Mouse (Mus musculus): ENCODE results near the gene Itpr3. TPM values are rescaled to one million over a fixed set of nuclear protein-coding genes. Genes with fewer than 3 reads are reported as not detected.
A peak's percentile ranks its signal among the peaks of the same experiment; 100 is the strongest.

The Itpr3 gene
- polyA plus RNA-seq, 1 experiment from 2014 or later = 1.5 TPM

GRCm38 (mm10) chr17:27039432-27040102 lies 17.5 kb upstream of the Itpr3 start:
- no peak overlapping the region for H3K27ac ChIP-seq (replicated peaks)

GRCm38 (mm10) chr17:27040304-27041045 lies 16.6 kb upstream of the Itpr3 start:
- WGBS = 22% methylated on average over 20 of the region's 20 CpGs
- Histone ChIP-seq H3K9me3 (no peaks in the 10 kb centered on the region), H3K9ac (peak overlapping the region; percentile 69), H3K4me2 (peak overlapping the region; percentile 55), H3K4me3 (no peak overlapping the region), H3K36me3 (no peaks in the 10 kb centered on the region), H3K27me3 (replicated peaks) (no peaks in the 10 kb centered on the region; the same call in 1 of the 2 replicates), H3K4me1 (peaks cover 43% of the 10 kb centered on the region), H3K27ac (replicated peaks) (no peak overlapping the region)
- ATAC-seq (ENCODE audit: extremely low read depth, insufficient number of reproducible peaks, low FRiP score, low TSS enrichment) = no peak

More at GRCm38 (mm10) chr17:27039432-27040102, 17.5 kb upstream of the Itpr3 start:
- H3K4me1 ChIP-seq = peaks cover 43% of the 10 kb centered on the region
- H3K9ac ChIP-seq = no peak overlapping the region
- no peak overlapping the region for H3K4me3 ChIP-seq
- no peaks in the 10 kb centered on the region; the same call in 1 of the 2 replicates for H3K27me3 ChIP-seq (replicated peaks)
- WGBS = 66% methylated on average over 10 of the region's 10 CpGs
- H3K9me3 ChIP-seq = no peaks in the 10 kb centered on the region
- H3K4me2 ChIP-seq = no peak overlapping the region
- H3K36me3 ChIP-seq = no peaks in the 10 kb centered on the region
- no peak for ATAC-seq (ENCODE audit: extremely low read depth, insufficient number of reproducible peaks, low FRiP score, low TSS enrichment)

GRCm38 (mm10) chr17:27041046-27041786 lies 15.9 kb upstream of the Itpr3 start:
- Histone ChIP-seq H3K4me2 (no peak overlapping the region), H3K27me3 (replicated peaks) (no peaks in the 10 kb centered on the region; the same call in 1 of the 2 replicates), H3K36me3 (no peaks in the 10 kb centered on the region), H3K9ac (0 out of 2 replicates have a peak overlapping the region, but pooled peaks have one; percentile 69), H3K4me1 (peaks cover 43% of the 10 kb centered on the region), H3K4me3 (no peak overlapping the region), H3K27ac (replicated peaks) (no peak overlapping the region), H3K9me3 (no peaks in the 10 kb centered on the region)
- no peak for ATAC-seq (ENCODE audit: extremely low read depth, insufficient number of reproducible peaks, low FRiP score, low TSS enrichment)
- WGBS = 53% methylated on average over 13 of the region's 13 CpGs

- Histone ChIP-seq H3K4me2 (no peak overlapping the region), H3K36me3 (no peaks in the 10 kb centered on the region), H3K4me1 (peaks cover 43% of the 10 kb centered on the region), H3K27ac (replicated peaks) (no peak overlapping the region), H3K9me3 (no peaks in the 10 kb centered on the region), H3K9ac (no peak overlapping the region), H3K4me3 (no peak overlapping the region), H3K27me3 (replicated peaks) (no peaks in the 10 kb centered on the region)
- ATAC-seq (ENCODE audit: extremely low read depth, insufficient number of reproducible peaks, low FRiP score, low TSS enrichment) = no peak
- 70% methylated on average over 2 of the region's 2 CpGs for WGBS
Observed at GRCm38 (mm10) chr17:27041787-27042055, 15.4 kb upstream of the Itpr3 start.

- Histone ChIP-seq H3K27me3 (replicated peaks) (no peaks in the 10 kb centered on the region), H3K4me1 (peaks cover 41% of the 10 kb centered on the region), H3K4me2 (no peak overlapping the region), H3K4me3 (no peak overlapping the region), H3K9ac (0 out of 2 replicates have a peak overlapping the region, but pooled peaks have one; percentile 12), H3K27ac (replicated peaks) (no peak overlapping the region), H3K36me3 (no peaks in the 10 kb centered on the region), H3K9me3 (no peaks in the 10 kb centered on the region; the same call in 1 of the 2 replicates)
- ATAC-seq (ENCODE audit: extremely low read depth, insufficient number of reproducible peaks, low FRiP score, low TSS enrichment) = no peak
- 58% methylated on average over 6 of the region's 6 CpGs for WGBS
Observed at GRCm38 (mm10) chr17:27042840-27043239, 14.3 kb upstream of the Itpr3 start.

- Histone ChIP-seq H3K9ac (no peak overlapping the region), H3K36me3 (no peaks in the 10 kb centered on the region), H3K27me3 (replicated peaks) (no peaks in the 10 kb centered on the region), H3K9me3 (no peaks in the 10 kb centered on the region; the same call in 1 of the 2 replicates), H3K4me2 (no peak overlapping the region), H3K4me1 (peaks cover 29% of the 10 kb centered on the region), H3K27ac (replicated peaks) (no peak overlapping the region), H3K4me3 (no peak overlapping the region)
- ATAC-seq (ENCODE audit: extremely low read depth, insufficient number of reproducible peaks, low FRiP score, low TSS enrichment) = no peak
- WGBS = 77% methylated on average over 6 of the region's 6 CpGs
Observed at GRCm38 (mm10) chr17:27045164-27045563, 11.9 kb upstream of the Itpr3 start.

GRCm38 (mm10) chr17:27047762-27048444 lies 9.2 kb upstream of the Itpr3 start:
- H3K27ac ChIP-seq (replicated peaks) = peak overlapping the region; percentile 70
- no peaks in the 10 kb centered on the region for H3K27me3 ChIP-seq (replicated peaks)
- no peak overlapping the region for H3K4me3 ChIP-seq
- ATAC-seq (ENCODE audit: extremely low read depth, insufficient number of reproducible peaks, low FRiP score, low TSS enrichment) = no peak
- H3K9me3 ChIP-seq = no peaks in the 10 kb centered on the region; the same call in 1 of the 2 replicates
- WGBS = 76% methylated on average over 14 of the region's 14 CpGs
- no peaks in the 10 kb centered on the region for H3K36me3 ChIP-seq
- H3K4me2 ChIP-seq = no peak overlapping the region
- H3K9ac ChIP-seq = peak overlapping the region; percentile 59; the same call in 1 of the 2 replicates
- H3K4me1 ChIP-seq = peaks cover 27% of the 10 kb centered on the region

GRCm38 (mm10) chr17:27048445-27049239 lies 8.5 kb upstream of the Itpr3 start:
- no peak for ATAC-seq (ENCODE audit: extremely low read depth, insufficient number of reproducible peaks, low FRiP score, low TSS enrichment)
- Histone ChIP-seq H3K36me3 (no peaks in the 10 kb centered on the region), H3K9ac (peak overlapping the region; percentile 59), H3K9me3 (no peaks in the 10 kb centered on the region; the same call in 1 of the 2 replicates), H3K4me3 (no peak overlapping the region), H3K4me1 (peaks cover 23% of the 10 kb centered on the region), H3K27ac (replicated peaks) (peak overlapping the region; percentile 70), H3K4me2 (no peak overlapping the region), H3K27me3 (replicated peaks) (no peaks in the 10 kb centered on the region)
- WGBS = 60% methylated on average over 14 of the region's 14 CpGs

GRCm38 (mm10) chr17:27050853-27051252 lies 6.3 kb upstream of the Itpr3 start:
- Histone ChIP-seq H3K9ac (peak overlapping the region; percentile 19; the same call in 1 of the 2 replicates), H3K4me2 (no peak overlapping the region), H3K27ac (replicated peaks) (0 out of 2 replicates have a peak overlapping the region, but pooled peaks have one; percentile 8), H3K4me1 (peaks cover 24% of the 10 kb centered on the region), H3K36me3 (no peaks in the 10 kb centered on the region), H3K27me3 (replicated peaks) (no peaks in the 10 kb centered on the region), H3K9me3 (no peaks in the 10 kb centered on the region; the same call in 1 of the 2 replicates), H3K4me3 (no peak overlapping the region)
- ATAC-seq (ENCODE audit: extremely low read depth, insufficient number of reproducible peaks, low FRiP score, low TSS enrichment) = no peak
- 47% methylated on average over 5 of the region's 5 CpGs for WGBS

- H3K27ac ChIP-seq (replicated peaks) = no peak overlapping the region
- no peaks in the 10 kb centered on the region; the same call in 1 of the 2 replicates for H3K9me3 ChIP-seq
- peaks cover 27% of the 10 kb centered on the region for H3K4me1 ChIP-seq
- H3K4me2 ChIP-seq = peak overlapping the region; percentile 46
- H3K9ac ChIP-seq = peak overlapping the region; percentile 41
- H3K27me3 ChIP-seq (replicated peaks) = no peaks in the 10 kb centered on the region
- 30% methylated on average over 11 of the region's 11 CpGs for WGBS
- ATAC-seq (ENCODE audit: extremely low read depth, insufficient number of reproducible peaks, low FRiP score, low TSS enrichment) = peak; percentile 48; the same call in 1 of the 2 replicates
- H3K36me3 ChIP-seq = no peaks in the 10 kb centered on the region
- no peak overlapping the region for H3K4me3 ChIP-seq
Observed at GRCm38 (mm10) chr17:27051514-27051913, 5.6 kb upstream of the Itpr3 start.

Data from heart, embryonic 13.5 days (tissue).